Mouse (Mus musculus) gonadal fat pad, adult 2 months (tissue): ENCODE measurements around the gene C87414. TPM values are rescaled to one million over a fixed set of nuclear protein-coding genes. Genes with fewer than 3 reads are reported as not detected.
"Not testable (repeated sequence)": the region's sequence is repeated elsewhere in the genome, so short reads cannot be mapped to it uniquely, and the experiment has no call there.

Source experiments
- DNase-seq: peaks from one replicate; pipeline ENCODE4 v3.0.0-alpha.2; 2012; ENCODE audit warnings: low read depth
- polyA plus RNA-seq: library from polyadenylated mRNA; depleted of rRNA; stranded (reverse); fragments of >200 nt; gene quantifications from 2 replicates; pipeline ENCODE4 v1.2.3, GENCODE M21; 2012; rRNA removed

Gene C87414
- polyA plus RNA-seq, result not detected in 2 replicates

DNA sequence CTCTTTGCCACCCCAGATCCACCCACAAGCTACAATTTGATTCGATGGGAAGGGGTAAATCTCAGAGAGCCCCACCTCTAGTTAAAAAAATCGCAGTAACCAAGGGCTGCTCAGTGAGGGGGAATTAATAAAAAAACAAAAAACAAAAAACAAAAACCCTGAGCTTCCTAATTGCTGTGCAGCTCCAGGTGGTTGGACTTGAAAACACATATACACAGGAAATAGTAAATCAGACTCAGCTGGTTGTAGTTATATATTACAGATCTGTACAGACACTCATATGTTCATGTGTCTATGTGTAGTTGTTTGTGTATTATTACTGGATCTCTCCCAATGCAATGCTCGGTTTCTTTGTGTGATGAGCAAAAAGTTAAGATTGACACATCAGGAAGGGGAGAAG is at the start of gene C87414:
C87414 (minus strand) TSS at position 101 of the 400 bp plus-strand sequence.
- not testable (repeated sequence) for DNase-seq

DNA sequence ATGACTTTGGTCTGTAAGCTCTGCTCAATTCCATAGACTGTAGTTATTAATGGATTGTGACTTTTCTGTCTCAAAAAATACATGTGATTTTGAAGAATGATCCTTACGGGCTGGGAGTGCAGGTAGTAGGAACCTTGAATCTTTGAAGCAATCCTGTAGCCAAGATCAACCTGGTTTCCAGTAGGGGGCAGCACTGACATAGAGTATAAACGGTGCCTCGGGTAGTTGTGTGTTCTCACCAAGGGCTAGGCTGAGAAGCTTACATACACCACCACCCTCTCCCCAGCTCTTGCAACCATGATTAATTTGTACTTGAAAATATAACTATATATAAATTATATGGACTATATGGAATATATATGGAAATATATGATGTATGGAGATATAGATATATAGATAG is 13.3 kb upstream of the C87414 start:
- DNase-seq, result not testable (repeated sequence)

Other genes starting within 250 kb of the C87414 start
- gene Gm16427, start 131.4 kb downstream of the C87414 start, polyA plus RNA-seq, result not detected in 2 replicates
- gene Gm7792, start 172.2 kb upstream of the C87414 start, polyA plus RNA-seq, result not detected in 2 replicates